Mouse (Mus musculus): ENCODE data around the gene Gm17078. TPM values are rescaled to one million over a fixed set of nuclear protein-coding genes. Genes with fewer than 3 reads are reported as not detected.
"Not testable (repeated sequence)": the region's sequence is repeated elsewhere in the genome, so short reads cannot be mapped to it uniquely, and the experiment has no call there.

Gene Gm17078
- not detected for total RNA-seq (2021)
- long read RNA-seq, experiment 1: 0 reads
- long read RNA-seq, experiment 2: 0 reads

- intact Hi-C loops (cut with DNase I): no loop called here
- no peak for DNase-seq
These were observed at the start of gene Gm17078 for GRCm38 (mm10) chr14:51611210-51611609. TSS of gene Gm17078 (minus strand) at chr14:51611310.

GRCm38 (mm10) chr14:51635566-51635965, 24.5 kb upstream of the Gm17078 start, which contains the start of gene Gm4181:
TSS of gene Gm4181 (minus strand) at chr14:51635666.
- intact Hi-C loops (cut with DNase I); DNase-seq: not testable (repeated sequence)

GRCm38 (mm10) chr14:51632426-51632825, 21.3 kb upstream of the Gm17078 start:
- DNase-seq: peak; percentile 0 to 3

GRCm38 (mm10) chr14:51592039-51592438, 19.1 kb downstream of the Gm17078 start, which contains the start of gene Gm17174:
TSS of gene Gm17174 (minus strand) at chr14:51592139.
- DNase-seq; intact Hi-C loops (cut with DNase I): not testable (repeated sequence)

More at GRCm38 (mm10) chr14:51632426-51632825, 21.3 kb upstream of the Gm17078 start:
- intact Hi-C loops (cut with DNase I): not testable (repeated sequence)

GRCm38 (mm10) chr14:51573963-51574362, 37.1 kb downstream of the Gm17078 start, which contains the start of gene Gm17175:
TSS of gene Gm17175 (minus strand) at chr14:51574063.
- DNase-seq; intact Hi-C loops (cut with DNase I): not testable (repeated sequence)

Other genes starting within 250 kb of the Gm17078 start
- not detected for gene Gm7247, start 249.6 kb downstream of the Gm17078 start, total RNA-seq (2021)
- gene Vmn2r88, start 200.5 kb downstream of the Gm17078 start, total RNA-seq (2021): not detected
- not detected for gene Vmn2r89, start 159.5 kb downstream of the Gm17078 start, total RNA-seq (2021)
- not detected for gene Gm5622, start 58.5 kb downstream of the Gm17078 start, total RNA-seq (2021)
- gene Gm17175, start 37.2 kb downstream of the Gm17078 start, total RNA-seq (2021): not detected
- gene Gm17174, start 19.2 kb downstream of the Gm17078 start, total RNA-seq (2021): not detected
- gene Gm4181, start 24.4 kb upstream of the Gm17078 start, total RNA-seq (2021): not detected
- not detected for gene Gm17079, start 84.2 kb upstream of the Gm17078 start, total RNA-seq (2021)
- not detected for gene Gm5800, start 105.9 kb upstream of the Gm17078 start, total RNA-seq (2021)
- not detected for gene Ang4, start 162.3 kb upstream of the Gm17078 start, total RNA-seq (2021)
- gene AY358078, start 188.7 kb upstream of the Gm17078 start, total RNA-seq (2021): not detected
- gene Ear6, start 242.4 kb upstream of the Gm17078 start, total RNA-seq (2021): not detected